Mouse (Mus musculus) kidney, embryonic 16.5 days (tissue): ENCODE measurements around the gene Gpr153. TPM values are rescaled to one million over a fixed set of nuclear protein-coding genes. Genes with fewer than 3 reads are reported as not detected.
A peak's percentile ranks its signal among the peaks of the same experiment; 100 is the strongest.

Experiments
- ATAC-seq: fragments of 200-750 bp; cut with Nextera tagmentation; 2 replicates; pipeline ENCODE4 v1.8.0; 2017; ENCODE audit warnings: moderate TSS enrichment; ENCODE audit not compliant: low FRiP score, low TSS enrichment
- H3K27ac ChIP-seq: fragments of 300-500 bp; sonication (generic); 2 replicates; pipeline ENCODE4 v1.5.1; 2014; ENCODE audit warnings: low read length
- H3K27me3 ChIP-seq: fragments of 300-500 bp; sonication (generic); 2 replicates; pipeline ENCODE4 v1.6.1; 2014; ENCODE audit warnings: low read length, control low read depth, mixed read lengths; ENCODE audit not compliant: insufficient read depth
- H3K36me3 ChIP-seq: fragments of 300-500 bp; sonication (generic); 2 replicates; pipeline ENCODE4 v1.6.1; 2014; ENCODE audit warnings: low read length, control low read depth, mixed read lengths; ENCODE audit not compliant: insufficient read depth
- H3K4me1 ChIP-seq: fragments of 300-500 bp; sonication (generic); 2 replicates; pipeline ENCODE4 v1.6.1; 2014; ENCODE audit warnings: low read length, control low read depth, mixed read lengths; ENCODE audit not compliant: insufficient read depth
- H3K4me2 ChIP-seq: fragments of 300-500 bp; sonication (generic); replicated peaks from 2 replicates; pipeline ENCODE4 v1.6.1; 2014; ENCODE audit warnings: low read depth, low read length
- H3K4me3 ChIP-seq: fragments of 300-500 bp; sonication (generic); 2 replicates; pipeline ENCODE4 v1.5.1; 2014; ENCODE audit warnings: mild to moderate bottlenecking, low read length
- H3K9ac ChIP-seq: fragments of 300-500 bp; sonication (generic); replicated peaks from 2 replicates; pipeline ENCODE4 v1.6.1; 2014; ENCODE audit warnings: low read length
- H3K9me3 ChIP-seq: fragments of 300-500 bp; sonication (generic); 2 replicates; pipeline ENCODE4 v1.6.1; 2016; ENCODE audit warnings: low read length, control low read depth
- WGBS: fragments of 180-500 bp; shearing (Covaris S2); extraction: QIAGEN DNeasy Blood & Tissue Kit; methylation state at CpG from one replicate; pipeline ENCODE4 v1.1.7; 2014; 5-methylcytosine and 5-hydroxymethylcytosine counted together
- polyA plus RNA-seq: library from polyadenylated mRNA; unstranded; fragments of >200 nt; fragmentation: Nextera tagmentation; extraction: Ambion mirVana; gene quantifications from 2 replicates; pipeline ENCODE4 v1.2.1, GENCODE M21; 2015

The Gpr153 gene
- polyA plus RNA-seq, 1 experiment from 2014 or later: 6.2 TPM

DNA sequence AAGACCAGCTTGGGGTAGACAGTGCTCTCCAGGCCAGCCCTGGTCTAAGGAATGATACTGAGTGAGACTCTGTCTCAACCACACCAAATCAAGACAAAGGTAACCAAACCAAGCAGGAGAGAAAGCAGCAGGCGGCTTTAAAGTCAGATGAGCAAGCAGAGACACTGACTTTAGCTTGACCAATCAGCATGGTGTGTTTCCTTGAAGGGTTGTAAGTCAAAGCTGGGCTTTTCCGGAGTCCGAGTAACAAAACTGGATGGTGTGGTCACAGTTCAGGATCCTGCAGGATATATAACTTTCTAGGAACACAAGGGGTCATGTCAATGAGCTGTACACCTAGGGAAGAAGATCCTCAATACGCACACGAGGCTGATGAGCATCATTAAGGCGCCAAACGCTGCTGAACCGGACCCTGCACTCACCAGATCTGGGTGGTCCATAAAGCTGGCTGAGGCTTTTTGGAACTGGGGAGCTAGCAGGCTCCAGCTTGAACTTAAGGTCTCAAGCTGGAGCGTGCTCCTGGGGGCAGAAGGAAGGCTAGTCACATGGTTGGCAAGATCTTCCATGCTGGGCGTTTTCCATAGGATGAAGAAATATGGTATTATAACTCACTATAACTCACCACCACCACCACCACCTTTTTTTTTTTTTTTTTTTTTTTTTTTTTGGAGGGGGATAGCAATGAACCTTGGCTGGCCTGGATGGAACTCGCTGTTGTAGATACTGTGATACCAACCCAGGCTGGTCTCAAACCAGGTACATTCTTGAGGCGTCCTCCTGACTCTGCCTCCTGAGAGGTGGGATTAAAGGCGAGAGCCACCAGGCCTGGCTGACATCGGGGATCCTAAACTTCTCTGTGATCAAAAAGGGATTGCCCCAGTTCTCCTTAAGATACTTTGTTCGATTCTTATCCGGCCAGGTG, 50.9 kb downstream of the Gpr153 start:
- Histone ChIP-seq H3K4me2 (peak overlapping the region; percentile 44), H3K9me3 (no peaks in the 10 kb centered on the region), H3K27me3 (no peaks in the 10 kb centered on the region), H3K36me3 (peaks cover 15% of the 10 kb centered on the region), H3K9ac (peak overlapping the region; percentile 45), H3K27ac (no peak overlapping the region), H3K4me3 (peak overlapping the region; percentile 90), H3K4me1 (peaks cover 19% of the 10 kb centered on the region)
- peak; percentile 37 for ATAC-seq
- WGBS: 54% methylated on average over 16 of the region's 16 CpGs

GRCm38 (mm10) chr4:152325574-152326411, 51.8 kb downstream of the Gpr153 start, which contains the start of gene Rpl22:
Gene Rpl22 (plus strand): TSS chr4:152325742.
- H3K9me3 ChIP-seq: no peaks in the 10 kb centered on the region
- peak within 1 kb of the TSS; percentile 75 for H3K27ac ChIP-seq
- H3K27me3 ChIP-seq: no peaks in the 10 kb centered on the region
- H3K36me3 ChIP-seq: peaks cover 24% of the 10 kb centered on the region
- under 1% methylated on average over 70 of the region's 70 CpGs for WGBS
- peak; percentile 96 for ATAC-seq
- peak within 1 kb of the TSS; percentile 95 for H3K4me2 ChIP-seq
- peak within 1 kb of the TSS; percentile 90 for H3K4me3 ChIP-seq
- H3K4me1 ChIP-seq: peaks cover 19% of the 10 kb centered on the region
- H3K9ac ChIP-seq: peak within 1 kb of the TSS; percentile 87

- Histone ChIP-seq H3K36me3 (peaks cover 27% of the 10 kb centered on the region), H3K4me2 (peak overlapping the region; percentile 95), H3K27ac (no peak overlapping the region)
Observed at GRCm38 (mm10) chr4:152326543-152326942, 52.5 kb downstream of the Gpr153 start.

DNA sequence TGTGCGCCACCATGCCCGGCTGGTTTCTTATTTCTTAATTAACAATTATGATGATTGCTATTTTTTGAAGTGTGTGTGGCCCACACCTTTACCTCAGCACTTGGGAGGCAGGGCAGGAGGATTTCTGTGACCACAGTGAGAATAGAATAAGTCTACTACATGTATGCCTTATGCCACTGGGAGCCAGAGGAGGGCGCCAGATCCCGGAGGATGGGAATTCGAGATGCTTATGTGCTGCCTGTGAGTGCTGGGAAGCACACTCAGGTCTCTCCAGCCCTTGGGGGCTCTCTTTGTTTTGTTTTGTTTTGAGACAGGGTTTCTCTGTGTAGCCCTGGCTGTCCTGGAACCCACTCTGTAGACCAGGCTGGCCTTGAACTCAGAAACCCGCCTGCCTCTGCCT, 54.7 kb downstream of the Gpr153 start:
- Histone ChIP-seq H3K9me3 (no peaks in the 10 kb centered on the region), H3K4me3 (no peak overlapping the region), H3K27me3 (no peaks in the 10 kb centered on the region), H3K27ac (no peak overlapping the region), H3K36me3 (peaks cover 49% of the 10 kb centered on the region), H3K4me2 (no peak overlapping the region), H3K4me1 (peaks cover 19% of the 10 kb centered on the region), H3K9ac (no peak overlapping the region)
- no peak for ATAC-seq
- WGBS: 73% methylated on average over 6 of the region's 6 CpGs

More at GRCm38 (mm10) chr4:152326543-152326942, 52.5 kb downstream of the Gpr153 start:
- Histone ChIP-seq H3K9ac (peak overlapping the region; percentile 87), H3K9me3 (no peaks in the 10 kb centered on the region), H3K4me3 (peak overlapping the region; percentile 90), H3K4me1 (peaks cover 19% of the 10 kb centered on the region), H3K27me3 (no peaks in the 10 kb centered on the region)
- under 1% methylated on average over 11 of the region's 11 CpGs for WGBS
- ATAC-seq: no peak

GRCm38 (mm10) chr4:152332952-152333351, 58.9 kb downstream of the Gpr153 start:
- H3K27me3 ChIP-seq: peaks cover 7% of the 10 kb centered on the region
- no peaks in the 10 kb centered on the region for H3K9me3 ChIP-seq
- H3K4me1 ChIP-seq: 0 out of 2 replicates have a peak, but pooled peaks cover 2% of the 10 kb centered on the region
- H3K9ac ChIP-seq: no peak overlapping the region
- peaks cover 65% of the 10 kb centered on the region for H3K36me3 ChIP-seq
- H3K27ac ChIP-seq: no peak overlapping the region
- H3K4me2 ChIP-seq: no peak overlapping the region
- no peak for ATAC-seq
- no peak overlapping the region for H3K4me3 ChIP-seq
- 31% methylated on average over 2 of the region's 2 CpGs for WGBS

- H3K4me1 ChIP-seq: peaks cover 4% of the 10 kb centered on the region
- H3K9ac ChIP-seq: no peak overlapping the region
- no peak for ATAC-seq
- no peak overlapping the region for H3K4me3 ChIP-seq
- 96% methylated on average over 12 of the region's 12 CpGs for WGBS
- no peaks in the 10 kb centered on the region for H3K9me3 ChIP-seq
- H3K4me2 ChIP-seq: no peak overlapping the region
- peaks cover 13% of the 10 kb centered on the region for H3K27me3 ChIP-seq
- H3K27ac ChIP-seq: no peak overlapping the region
- peaks cover 63% of the 10 kb centered on the region for H3K36me3 ChIP-seq
Observed at GRCm38 (mm10) chr4:152333587-152333986, 59.6 kb downstream of the Gpr153 start.

Other genes starting within 250 kb of the Gpr153 start
- 25.3 and 26.0 TPM in 2 replicates for gene Zbtb48, start 246.6 kb upstream of the Gpr153 start, polyA plus RNA-seq
- gene Tas1r1, start 235.7 kb upstream of the Gpr153 start, polyA plus RNA-seq: 0.50 and 0.63 TPM in 2 replicates
- 31.7 and 35.6 TPM in 2 replicates for gene Nol9, start 234.9 kb upstream of the Gpr153 start, polyA plus RNA-seq
- gene Plekhg5, start 201.7 kb upstream of the Gpr153 start, polyA plus RNA-seq: 25.5 and 28.1 TPM in 2 replicates
- gene Tnfrsf25, start 158.3 kb upstream of the Gpr153 start, polyA plus RNA-seq: 1.9 and 3.0 TPM in 2 replicates
- gene Espn, start 121.9 kb upstream of the Gpr153 start, polyA plus RNA-seq: 22.2 and 30.6 TPM in 2 replicates
- 0.14 and 0.57 TPM in 2 replicates for gene Hes2, start 115.4 kb upstream of the Gpr153 start, polyA plus RNA-seq
- gene Acot7, start 96.1 kb upstream of the Gpr153 start, polyA plus RNA-seq: 75.1 and 76.4 TPM in 2 replicates
- not detected in 2 replicates for gene Hes3, start 17.4 kb downstream of the Gpr153 start, polyA plus RNA-seq
- gene Icmt, start 23.0 kb downstream of the Gpr153 start, polyA plus RNA-seq: 32.0 and 32.6 TPM in 2 replicates
- 1.2 and 1.6 TPM in 2 replicates for gene Rnf207, start 44.8 kb downstream of the Gpr153 start, polyA plus RNA-seq
- gene Rpl22, start 51.5 kb downstream of the Gpr153 start, polyA plus RNA-seq: 295 and 333 TPM in 2 replicates
- 0.12 and 0.35 TPM in 2 replicates for gene Chd5, start 64.4 kb downstream of the Gpr153 start, polyA plus RNA-seq
- 5.0 and 5.2 TPM in 2 replicates for gene Nphp4, start 202.5 kb downstream of the Gpr153 start, polyA plus RNA-seq
- 5.9 and 6.6 TPM in 2 replicates for gene Kcnab2, start 203.6 kb downstream of the Gpr153 start, polyA plus RNA-seq